Mouse (Mus musculus): Measurements from ENCODE around the gene Pusl1.
A peak's percentile ranks its signal among the peaks of the same experiment; 100 is the strongest.

Pusl1 gene

GRCm38 (mm10) chr4:155841651-155842270 lies 49.8 kb downstream of the Pusl1 start:
- no peak for DNase-seq (ENCODE audit: low spot score)

- DNase-seq (ENCODE audit: low spot score) = peak; percentile 67
These were observed 50.6 kb downstream of the Pusl1 start for GRCm38 (mm10) chr4:155841003-155841454.

GRCm38 (mm10) chr4:155840076-155841002 lies 51.2 kb downstream of the Pusl1 start:
- no peak for DNase-seq (ENCODE audit: low spot score)

GRCm38 (mm10) chr4:155839483-155839910 lies 52.1 kb downstream of the Pusl1 start, which contains the start of gene Mxra8:
Gene Mxra8 (plus strand): TSS chr4:155839680.
- peak; percentile 82 for DNase-seq (ENCODE audit: low spot score)

- no peak for DNase-seq (ENCODE audit: low spot score)
These were observed 53.1 kb downstream of the Pusl1 start for GRCm38 (mm10) chr4:155838187-155839153.
